Mouse (Mus musculus): ENCODE results near the gene Hjurp.
"Not testable (repeated sequence)": the region's sequence is repeated elsewhere in the genome, so short reads cannot be mapped to it uniquely, and the experiment has no call there.

- TF ChIP-seq POLR2A (IDR thresholded peaks at IDR 0.05; ENCODE audit: borderline replicate concordance, extremely low read depth, low read depth, low read length); CTCF (IDR thresholded peaks at IDR 0.05; ENCODE audit: insufficient read depth, low read length): not testable (repeated sequence)
Observed at GRCm38 (mm10) chr1:88223011-88223515, 54.4 kb downstream of the Hjurp start.
